ENCODE assay signal across 8 mouse cellular contexts in genomic region chrX:61723029-61723980, GRCm38 (mm10). TPM values are rescaled to one million over a fixed set of nuclear protein-coding genes. Genes with fewer than 3 reads are reported as not detected.
DNase-seq lines count a peak whose midpoint lies in the region; ATAC-seq and TF ChIP-seq lines count a peak whose summit lies in the region.

No protein-coding gene starts in this region.

- H3K27me3 ChIP-seq in kidney, embryonic 14.5 days (ENCODE audit: control insufficient read depth, insufficient read depth, low read length), result no peaks in the 10 kb centered on the region
- no peaks in the 10 kb centered on the region for H3K27me3 ChIP-seq in hindbrain, embryonic 11.5 days (ENCODE audit: control insufficient read depth, insufficient read depth, low read length)
- no peaks in the 10 kb centered on the region for H3K27me3 ChIP-seq in midbrain, embryonic 14.5 days (ENCODE audit: control insufficient read depth, insufficient read depth, low read length)
- no peaks in the 10 kb centered on the region for H3K27me3 ChIP-seq in thymus, adult 2 months (ENCODE audit: control insufficient read depth, insufficient read depth, low read length)

- H3K4me1 ChIP-seq in kidney, embryonic 14.5 days (ENCODE audit: control insufficient read depth, insufficient read depth, low read length), result no peaks in the 10 kb centered on the region
- no peaks in the 10 kb centered on the region for H3K4me1 ChIP-seq in hindbrain, embryonic 11.5 days (replicated peaks; ENCODE audit: control insufficient read depth, insufficient read depth, low read length)
- no peaks in the 10 kb centered on the region for H3K4me1 ChIP-seq in midbrain, embryonic 14.5 days (ENCODE audit: control insufficient read depth, insufficient read depth, low read length)
- no peaks in the 10 kb centered on the region for H3K4me1 ChIP-seq in thymus, adult 2 months (replicated peaks; ENCODE audit: control insufficient read depth, insufficient read depth, low read length)

- no peak for DNase-seq in kidney, postnatal 25 days
- peak; percentile 31 for DNase-seq in cerebellum, adult 11 months
- peak; percentile 1 for DNase-seq in hindbrain, embryonic 11.5 days (ENCODE audit: low spot score)
- peak; percentile 0 for DNase-seq in midbrain, embryonic 14.5 days
- no peak for DNase-seq in left cerebral cortex, postnatal 14 days (ENCODE audit: low spot score in 2 of 2)
- no peak for DNase-seq in thymus, adult 2 months
- DNase-seq in c-Kit-positive CD71-positive TER-119-positive erythroid progenitor cells, embryonic 14.5 days (ENCODE audit: low spot score), result no peak

- ATAC-seq in kidney, embryonic 14.5 days (ENCODE audit: low FRiP score, low TSS enrichment), result peak; percentile 81; the same call in 1 of the 2 replicates
- ATAC-seq in hindbrain, embryonic 11.5 days (ENCODE audit: low FRiP score), result peak; percentile 57
- ATAC-seq in midbrain, embryonic 14.5 days (ENCODE audit: low FRiP score, low TSS enrichment), result peak; percentile 55; the same call in 1 of the 2 replicates

- no peaks in the 10 kb centered on the region for H3K9me3 ChIP-seq in kidney, embryonic 14.5 days (ENCODE audit: control insufficient read depth, low read length)
- no peaks in the 10 kb centered on the region for H3K9me3 ChIP-seq in hindbrain, embryonic 11.5 days (ENCODE audit: control insufficient read depth, low read length)
- H3K9me3 ChIP-seq in midbrain, embryonic 14.5 days (ENCODE audit: control insufficient read depth, low read length), result no peaks in the 10 kb centered on the region

- TF ChIP-seq POLR2A in thymus, adult 2 months (IDR thresholded peaks at IDR 0.05; ENCODE audit: control insufficient read depth, extremely low read depth, insufficient read depth, low read length, poor library complexity), result no peak

- no peak overlapping the region for H3K4me3 ChIP-seq in kidney, embryonic 14.5 days (ENCODE audit: low read length)
- H3K4me3 ChIP-seq in hindbrain, embryonic 11.5 days (ENCODE audit: low read depth, low read length), result no peak overlapping the region
- no peak overlapping the region for H3K4me3 ChIP-seq in midbrain, embryonic 14.5 days (replicated peaks; ENCODE audit: low read depth, low read length)
- H3K4me3 ChIP-seq in thymus, adult 2 months (ENCODE audit: control insufficient read depth, insufficient read depth, low read length), result no peak overlapping the region

- H3K4me2 ChIP-seq in kidney, embryonic 14.5 days (replicated peaks; ENCODE audit: low read depth, low read length), result peak overlapping the region; percentile 22; the same call in 1 of the 2 replicates
- no peak overlapping the region for H3K4me2 ChIP-seq in hindbrain, embryonic 11.5 days (replicated peaks; ENCODE audit: low read depth, low read length)
- peak overlapping the region; percentile 18; the same call in 1 of the 2 replicates for H3K4me2 ChIP-seq in midbrain, embryonic 14.5 days (ENCODE audit: low read length)

- no peak overlapping the region for H3K27ac ChIP-seq in kidney, embryonic 14.5 days (ENCODE audit: low read depth, low read length)
- no peak overlapping the region for H3K27ac ChIP-seq in hindbrain, embryonic 11.5 days (ENCODE audit: low read depth, low read length)
- H3K27ac ChIP-seq in midbrain, embryonic 14.5 days (replicated peaks; ENCODE audit: low read depth, low read length), result no peak overlapping the region
- no peak overlapping the region for H3K27ac ChIP-seq in thymus, adult 2 months (ENCODE audit: control insufficient read depth, insufficient read depth, low read length)

- no peaks in the 10 kb centered on the region for H3K36me3 ChIP-seq in kidney, embryonic 14.5 days (ENCODE audit: control insufficient read depth, insufficient read depth, low read length)
- H3K36me3 ChIP-seq in hindbrain, embryonic 11.5 days (ENCODE audit: control insufficient read depth, insufficient read depth, low read length), result no peaks in the 10 kb centered on the region
- no peaks in the 10 kb centered on the region for H3K36me3 ChIP-seq in midbrain, embryonic 14.5 days (ENCODE audit: control insufficient read depth, insufficient read depth, low read length)
- no peaks in the 10 kb centered on the region for H3K36me3 ChIP-seq in thymus, adult 2 months (ENCODE audit: control insufficient read depth, insufficient read depth, low read length)

- no peak for TF ChIP-seq CTCF in thymus, adult 2 months (IDR thresholded peaks at IDR 0.05; ENCODE audit: borderline replicate concordance, control insufficient read depth, extremely low read depth, insufficient read depth, low read length, poor library complexity)

- H3K9ac ChIP-seq in kidney, embryonic 14.5 days (ENCODE audit: low read depth, low read length), result no peak overlapping the region
- no peak overlapping the region for H3K9ac ChIP-seq in hindbrain, embryonic 11.5 days (ENCODE audit: low read depth, low read length)
- no peak overlapping the region for H3K9ac ChIP-seq in midbrain, embryonic 14.5 days (replicated peaks; ENCODE audit: low read length)

- intact Hi-C loops in left cerebral cortex, postnatal 14 days (cut with DNase I), result no loop called here

- WGBS in kidney, embryonic 14.5 days, result 56% methylated on average over 9 of the region's 9 CpGs
- 46% methylated on average over 9 of the region's 9 CpGs for WGBS in hindbrain, embryonic 11.5 days
- WGBS in midbrain, embryonic 14.5 days, result 52% methylated on average over 9 of the region's 9 CpGs
- 52% methylated on average over 9 of the region's 9 CpGs for WGBS in thymus, adult 2 months

RNA-seq across cellular contexts. Expression of gene Ldoc1, which starts 14.0 kb away (rescaled TPM):
- 1.7 and 2.2 TPM in 2 replicates for polyA plus RNA-seq in kidney, embryonic 14.5 days (2014; fragmentation: Nextera tagmentation; extraction: Ambion mirVana)
- polyA plus RNA-seq in hindbrain, embryonic 11.5 days (2014; fragmentation: Nextera tagmentation; extraction: Ambion mirVana), result 1.2 and 1.6 TPM in 2 replicates
- polyA plus RNA-seq in midbrain, embryonic 14.5 days (2014; fragmentation: Nextera tagmentation; extraction: Ambion mirVana), result 5.8 and 6.6 TPM in 2 replicates
- 1 to 10 TPM; 1.7 to 2.0 TPM for total RNA-seq in left cerebral cortex, postnatal 14 days (2021)
- 0.08 TPM in 1 of 2 replicates, not detected in the other for polyA plus RNA-seq in thymus, adult 2 months (2012; rRNA removed)

Comparison
In these comparisons a context has a peak if more than half of its experiments do, and no peak if none do; other contexts are left out.
1. DNase-seq: peak in cerebellum, adult 11 months (single experiment), hindbrain, embryonic 11.5 days (single experiment) and midbrain, embryonic 14.5 days (single experiment); none in kidney, postnatal 25 days (0 of 2), left cerebral cortex, postnatal 14 days (0 of 2), thymus, adult 2 months (single experiment) and c-Kit-positive CD71-positive TER-119-positive erythroid progenitor cells, embryonic 14.5 days (single experiment).
2. Peak in every context shown above with its lines, with median percentiles within 50 percentile points of each other: ATAC-seq.